ENCODE assay signal across 8 mouse cellular contexts in genomic region chr10:63242798-63243435, GRCm38 (mm10). TPM values are rescaled to one million over a fixed set of nuclear protein-coding genes. Genes with fewer than 3 reads are reported as not detected.
DNase-seq lines count a peak whose midpoint lies in the region; ATAC-seq and TF ChIP-seq lines count a peak whose summit lies in the region.

No protein-coding gene starts in this region.

- WGBS in lung, embryonic 15.5 days: 14% methylated on average over 12 of the region's 12 CpGs
- 19% methylated on average over 12 of the region's 12 CpGs for WGBS in heart, postnatal 0 days

- no peaks in the 10 kb centered on the region for H3K36me3 ChIP-seq in lung, embryonic 15.5 days
- H3K36me3 ChIP-seq in heart, postnatal 0 days (replicated peaks; ENCODE audit: control insufficient read depth, insufficient read depth, low read length): 0 out of 2 replicates have a peak, but pooled peaks cover 4% of the 10 kb centered on the region
- peaks cover 20% of the 10 kb centered on the region for H3K36me3 ChIP-seq in megakaryocyte, embryonic 14.5 days (replicated peaks; ENCODE audit: low read length)

- peak overlapping the region; percentile 50 for H3K4me2 ChIP-seq in lung, embryonic 15.5 days
- peak overlapping the region; percentile 63 for H3K4me2 ChIP-seq in heart, postnatal 0 days (ENCODE audit: low read depth, low read length)

- peak overlapping the region; percentile 43 for H3K9ac ChIP-seq in lung, embryonic 15.5 days
- peak overlapping the region; percentile 51; the same call in 1 of the 2 replicates for H3K9ac ChIP-seq in heart, postnatal 0 days (replicated peaks; ENCODE audit: low read depth, low read length)

- intact Hi-C loops in left cerebral cortex, postnatal 4 days (cut with DNase I): loop anchor here (10.0 kb wide), 1 partner anchor 88 kb away; no protein-coding TSS in a partner anchor
- intact Hi-C loops in gastrocnemius, postnatal 36 days (cut with DNase I): loop anchor here (5.0 to 10.0 kb wide), 2 partner anchors 41 to 88 kb away; partner anchors contain the start of gene Mypn

- no peak for TF ChIP-seq EP300 in heart, postnatal 0 days (IDR thresholded peaks at IDR 0.05; ENCODE audit: low read depth)

- H3K27me3 ChIP-seq in lung, embryonic 15.5 days: no peaks in the 10 kb centered on the region
- no peaks in the 10 kb centered on the region for H3K27me3 ChIP-seq in heart, postnatal 0 days (ENCODE audit: control insufficient read depth, insufficient read depth, low read length)
- peaks cover 5% of the 10 kb centered on the region for H3K27me3 ChIP-seq in megakaryocyte, embryonic 14.5 days (replicated peaks)

- no peak for TF ChIP-seq CTCF in heart, postnatal 0 days (IDR thresholded peaks at IDR 0.05; ENCODE audit: low read depth)

- H3K4me1 ChIP-seq in lung, embryonic 15.5 days: peaks cover 9% of the 10 kb centered on the region
- peaks cover 7% of the 10 kb centered on the region; the same call in 1 of the 2 replicates for H3K4me1 ChIP-seq in heart, postnatal 0 days (ENCODE audit: control insufficient read depth, insufficient read depth)
- H3K4me1 ChIP-seq in megakaryocyte, embryonic 14.5 days: peaks cover 36% of the 10 kb centered on the region

- no peaks in the 10 kb centered on the region for H3K9me3 ChIP-seq in lung, embryonic 15.5 days
- no peaks in the 10 kb centered on the region for H3K9me3 ChIP-seq in heart, postnatal 0 days (replicated peaks; ENCODE audit: control insufficient read depth, low read length)
- H3K9me3 ChIP-seq in megakaryocyte, embryonic 14.5 days: no peaks in the 10 kb centered on the region

- peak overlapping the region; percentile 90 for H3K4me3 ChIP-seq in lung, embryonic 15.5 days
- peak overlapping the region; percentile 100 for H3K4me3 ChIP-seq in heart, postnatal 0 days (ENCODE audit: low read depth, low read length)
- peak overlapping the region; percentile 96 for H3K4me3 ChIP-seq in megakaryocyte, embryonic 14.5 days (replicated peaks)

- H3K27ac ChIP-seq in lung, embryonic 15.5 days: no peak overlapping the region
- H3K27ac ChIP-seq in heart, postnatal 0 days (ENCODE audit: low read depth): peak overlapping the region; percentile 99

- DNase-seq in lung, postnatal 10 days: no peak
- peak; percentile 7 to 20 for DNase-seq in cerebellum, postnatal 14 days
- no peak for DNase-seq in heart, postnatal 0 days (ENCODE audit: low spot score)
- no peak for DNase-seq in right cerebral cortex, postnatal 14 days
- no peak for DNase-seq in left cerebral cortex, postnatal 4 days
- no peak for DNase-seq in gastrocnemius, postnatal 36 days

- ATAC-seq in lung, embryonic 15.5 days (ENCODE audit: borderline replicate concordance, extremely low read depth, low FRiP score, low TSS enrichment): no peak
- ATAC-seq in heart, postnatal 0 days (ENCODE audit: insufficient read depth, low read depth): no peak

RNA-seq across cellular contexts. Expression of gene Herc4, which starts 0.7 kb away (rescaled TPM):
- polyA plus RNA-seq in lung, embryonic 15.5 days (2015; fragmentation: Nextera tagmentation; extraction: Ambion mirVana): 38.2 and 39.0 TPM in 2 replicates
- total RNA-seq in heart, postnatal 0 days (2014; rRNA removed; ENCODE audit: low replicate concordance): 45.1 and 46.3 TPM in 2 replicates
- 24.9 and 25.0 TPM in 2 replicates for polyA plus RNA-seq in heart, postnatal 0 days (2015; fragmentation: Nextera tagmentation; extraction: Ambion mirVana)
- 8.2 TPM in 1 of 2 replicates, not detected in the other for polyA plus RNA-seq in megakaryocyte, embryonic 14.5 days (2012; ENCODE audit: insufficient read depth, low replicate concordance)
- 10 to 100 TPM; 47.7 to 55.8 TPM for total RNA-seq in left cerebral cortex, postnatal 4 days (2021)
- total RNA-seq in gastrocnemius, postnatal 36 days (2021): 10 to 100 TPM; 18.7 to 21.8 TPM

RNA-seq across cellular contexts. Expression of gene Mypn, which starts 39.2 kb away (rescaled TPM):
- polyA plus RNA-seq in lung, embryonic 15.5 days (2015; fragmentation: Nextera tagmentation; extraction: Ambion mirVana): 0.24 and 0.56 TPM in 2 replicates
- total RNA-seq in heart, postnatal 0 days (2014; rRNA removed; ENCODE audit: low replicate concordance): 26.5 and 33.5 TPM in 2 replicates
- 12.2 and 12.7 TPM in 2 replicates for polyA plus RNA-seq in heart, postnatal 0 days (2015; fragmentation: Nextera tagmentation; extraction: Ambion mirVana)
- not detected in 2 replicates for polyA plus RNA-seq in megakaryocyte, embryonic 14.5 days (2012; ENCODE audit: insufficient read depth, low replicate concordance)
- 1 to 10 TPM; 4.0 to 4.3 TPM for total RNA-seq in left cerebral cortex, postnatal 4 days (2021)
- 100 to 1,000 TPM; 252 to 293 TPM for total RNA-seq in gastrocnemius, postnatal 36 days (2021)

Comparison
In these comparisons a context has a peak if more than half of its experiments do, and no peak if none do; other contexts are left out.
1. DNase-seq: peak in cerebellum, postnatal 14 days (2 of 2); none in lung, postnatal 10 days (single experiment), heart, postnatal 0 days (single experiment), right cerebral cortex, postnatal 14 days (single experiment), left cerebral cortex, postnatal 4 days (single experiment) and gastrocnemius, postnatal 36 days (0 of 2).
2. Peak in every context shown above with its lines, with median percentiles within 50 percentile points of each other: H3K4me3 ChIP-seq.